In the genomic region with DNA sequence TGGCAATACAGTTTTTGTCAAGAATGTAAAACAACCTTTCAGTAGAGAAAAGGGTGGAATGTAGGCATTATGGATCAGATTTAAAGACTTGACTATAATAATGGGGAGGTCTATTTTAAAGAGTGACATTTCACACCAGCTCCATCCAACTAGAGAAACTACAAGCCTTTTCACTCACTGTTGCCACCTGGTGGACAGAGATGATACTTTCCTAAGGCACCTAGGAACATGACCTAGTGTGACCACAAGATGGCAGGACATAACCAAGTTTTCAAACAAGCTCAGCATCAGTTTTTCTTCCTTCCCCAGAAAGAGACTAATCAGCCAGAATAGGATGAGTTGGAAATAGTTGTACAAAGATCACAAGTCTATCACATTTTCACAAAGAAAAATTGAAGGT, we compare ENCODE assay signal across 9 mouse cellular contexts.
DNase-seq lines count a peak whose midpoint lies in the region; ATAC-seq and TF ChIP-seq lines count a peak whose summit lies in the region.
"Had no signal": no experiment of that assay in that cellular context is flagged by ENCODE, and none has a peak within 500 bp of the region (broad histone marks: within the 10 kb centered on the region; RNA-seq: fewer than 3 reads in every experiment).

No protein-coding gene starts in this region.

- no peak overlapping the region for H3K4me3 ChIP-seq in intestine, embryonic 14.5 days (ENCODE audit: low read depth, low read length)
- H3K4me3 ChIP-seq in intestine, embryonic 15.5 days (replicated peaks): no peak overlapping the region
- H3K4me3 ChIP-seq in hindbrain, postnatal 0 days (ENCODE audit: low read length): no peak overlapping the region
- H3K4me3 ChIP-seq in midbrain, embryonic 14.5 days (replicated peaks; ENCODE audit: low read depth, low read length): no peak overlapping the region
- H3K4me3 ChIP-seq: stomach, embryonic 15.5 days had no signal

- no peak overlapping the region for H3K27ac ChIP-seq in intestine, embryonic 14.5 days (ENCODE audit: low read depth)
- no peak overlapping the region for H3K27ac ChIP-seq in intestine, embryonic 15.5 days
- no peak overlapping the region for H3K27ac ChIP-seq in hindbrain, postnatal 0 days
- H3K27ac ChIP-seq in midbrain, embryonic 14.5 days (replicated peaks; ENCODE audit: low read depth, low read length): no peak overlapping the region
- H3K27ac ChIP-seq: stomach, embryonic 15.5 days had no signal

- H3K9me3 ChIP-seq in intestine, embryonic 14.5 days (ENCODE audit: control insufficient read depth, low read length): no peaks in the 10 kb centered on the region
- H3K9me3 ChIP-seq in intestine, embryonic 15.5 days: no peaks in the 10 kb centered on the region
- H3K9me3 ChIP-seq in hindbrain, postnatal 0 days (ENCODE audit: low read length): no peaks in the 10 kb centered on the region
- H3K9me3 ChIP-seq in midbrain, embryonic 14.5 days (ENCODE audit: control insufficient read depth, low read length): no peaks in the 10 kb centered on the region
- H3K9me3 ChIP-seq: stomach, embryonic 15.5 days had no signal

- intact Hi-C loops in left cerebral cortex, postnatal 10 days (cut with DNase I): no loop called here

- H3K4me2 ChIP-seq in intestine, embryonic 14.5 days (ENCODE audit: low read length): no peak overlapping the region
- no peak overlapping the region for H3K4me2 ChIP-seq in intestine, embryonic 15.5 days (replicated peaks)
- H3K4me2 ChIP-seq in hindbrain, postnatal 0 days (ENCODE audit: low read depth, low read length): no peak overlapping the region
- no peak overlapping the region for H3K4me2 ChIP-seq in midbrain, embryonic 14.5 days (ENCODE audit: low read length)
- H3K4me2 ChIP-seq: stomach, embryonic 15.5 days had no signal

- H3K9ac ChIP-seq in intestine, embryonic 14.5 days (ENCODE audit: low read length): no peak overlapping the region
- H3K9ac ChIP-seq in intestine, embryonic 15.5 days: no peak overlapping the region
- no peak overlapping the region for H3K9ac ChIP-seq in hindbrain, postnatal 0 days (replicated peaks; ENCODE audit: low read length)
- H3K9ac ChIP-seq in midbrain, embryonic 14.5 days (replicated peaks; ENCODE audit: low read length): no peak overlapping the region
- H3K9ac ChIP-seq: stomach, embryonic 15.5 days had no signal

- peak; percentile 100 for TF ChIP-seq CTCF in hindbrain, postnatal 0 days (IDR thresholded peaks at IDR 0.05; ENCODE audit: low read depth)

- no peak for ATAC-seq in intestine, embryonic 14.5 days (replicated peaks; ENCODE audit: low FRiP score, low TSS enrichment, low read depth)
- ATAC-seq in intestine, embryonic 15.5 days: no peak
- ATAC-seq in hindbrain, postnatal 0 days: peak; percentile 77
- peak; percentile 34; the same call in 1 of the 2 replicates for ATAC-seq in midbrain, embryonic 14.5 days (ENCODE audit: low FRiP score, low TSS enrichment)

- H3K27me3 ChIP-seq in intestine, embryonic 14.5 days (replicated peaks; ENCODE audit: control insufficient read depth, insufficient read depth, low read length): no peaks in the 10 kb centered on the region
- no peaks in the 10 kb centered on the region for H3K27me3 ChIP-seq in intestine, embryonic 15.5 days (replicated peaks)
- H3K27me3 ChIP-seq in hindbrain, postnatal 0 days (ENCODE audit: insufficient read depth, low read length): no peaks in the 10 kb centered on the region
- no peaks in the 10 kb centered on the region for H3K27me3 ChIP-seq in midbrain, embryonic 14.5 days (ENCODE audit: control insufficient read depth, insufficient read depth, low read length)
- H3K27me3 ChIP-seq: stomach, embryonic 15.5 days had no signal

- DNase-seq in intestine, embryonic 14.5 days (ENCODE audit: low spot score): peak; percentile 90
- peak; percentile 86 for DNase-seq in cerebellum, adult 9-11 months
- peak; percentile 59 to 75 for DNase-seq in frontal cortex, postnatal 10 days (ENCODE audit: low spot score in 2 of 2)
- peak; percentile 92 for DNase-seq in hindbrain, postnatal 0 days (ENCODE audit: low spot score)
- DNase-seq in left cerebral cortex, postnatal 10 days (ENCODE audit: extremely low spot score in 1 of 2, low spot score in 2 of 2): peak; percentile 67 to 85
- DNase-seq in midbrain, embryonic 14.5 days: peak; percentile 95
- peak; percentile 28 to 76 for DNase-seq in spleen, postnatal 10 days (ENCODE audit: low spot score in 2 of 2)

- H3K4me1 ChIP-seq in intestine, embryonic 14.5 days (replicated peaks; ENCODE audit: control insufficient read depth, insufficient read depth, low read length): no peaks in the 10 kb centered on the region
- H3K4me1 ChIP-seq in intestine, embryonic 15.5 days (replicated peaks): no peaks in the 10 kb centered on the region
- no peaks in the 10 kb centered on the region for H3K4me1 ChIP-seq in hindbrain, postnatal 0 days (ENCODE audit: insufficient read depth, low read length)
- no peaks in the 10 kb centered on the region for H3K4me1 ChIP-seq in midbrain, embryonic 14.5 days (ENCODE audit: control insufficient read depth, insufficient read depth, low read length)
- H3K4me1 ChIP-seq: stomach, embryonic 15.5 days had no signal

- H3K36me3 ChIP-seq in intestine, embryonic 14.5 days (ENCODE audit: control insufficient read depth, insufficient read depth, low read length): no peaks in the 10 kb centered on the region
- no peaks in the 10 kb centered on the region for H3K36me3 ChIP-seq in intestine, embryonic 15.5 days
- H3K36me3 ChIP-seq in hindbrain, postnatal 0 days (ENCODE audit: insufficient read depth, low read length): no peaks in the 10 kb centered on the region
- H3K36me3 ChIP-seq in midbrain, embryonic 14.5 days (ENCODE audit: control insufficient read depth, insufficient read depth, low read length): no peaks in the 10 kb centered on the region
- H3K36me3 ChIP-seq: stomach, embryonic 15.5 days had no signal

Comparison
In these comparisons a context has a peak if more than half of its experiments do, and no peak if none do; other contexts are left out.
1. ATAC-seq: peak in hindbrain, postnatal 0 days (single experiment) and midbrain, embryonic 14.5 days (single experiment); none in intestine, embryonic 14.5 days (single experiment) and intestine, embryonic 15.5 days (single experiment).
2. Peak in every context shown above with its lines, with median percentiles within 50 percentile points of each other: DNase-seq.